Mouse (Mus musculus): Measurements from ENCODE around the gene Hipk1.

The Hipk1 gene

DNA sequence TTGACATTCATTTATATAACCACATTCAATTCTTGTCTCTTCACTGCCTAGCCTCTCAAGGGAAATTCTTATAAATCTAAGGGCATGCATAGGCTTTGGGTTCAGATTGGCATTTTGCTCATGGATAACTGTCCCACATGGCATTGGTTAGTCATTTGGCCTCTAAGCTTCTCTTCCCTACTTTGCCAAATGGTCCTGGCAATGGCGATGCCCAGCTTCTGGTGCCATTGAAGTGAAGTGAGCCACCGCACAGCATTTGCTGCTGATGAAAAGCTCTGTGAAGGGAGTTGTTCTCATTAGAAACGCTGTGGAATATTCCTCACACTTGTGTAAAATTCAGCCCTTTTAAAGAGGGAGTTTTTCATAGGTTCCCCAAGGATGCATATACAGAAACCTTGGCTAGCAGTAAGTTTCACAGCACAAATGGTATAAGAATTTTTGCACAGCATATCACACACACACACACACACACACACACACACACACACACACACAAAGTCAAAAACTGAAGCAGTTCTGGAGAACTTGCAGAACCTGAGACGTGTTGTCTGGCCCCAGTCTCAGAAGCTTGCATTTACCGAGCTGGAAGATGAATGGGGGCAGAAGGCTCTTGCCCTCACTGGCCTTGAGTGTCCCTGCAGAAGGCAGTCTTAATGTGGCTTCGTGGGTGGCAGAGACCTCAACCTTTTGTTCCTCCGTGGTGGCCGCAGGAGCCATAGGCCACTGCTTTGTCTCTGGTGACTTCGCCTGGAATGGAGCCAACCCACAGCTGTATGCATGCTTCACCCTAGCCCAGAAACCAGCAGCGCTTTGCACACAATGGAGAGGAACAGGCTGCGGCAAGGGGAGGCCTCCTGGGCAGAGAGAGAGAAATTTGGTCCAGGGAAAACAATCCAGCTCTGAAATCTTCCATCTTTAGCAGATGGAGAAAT is 75.3 kb downstream of the Hipk1 start:
- no peak for DNase-seq (ENCODE audit: low spot score in 2 of 2)

DNA sequence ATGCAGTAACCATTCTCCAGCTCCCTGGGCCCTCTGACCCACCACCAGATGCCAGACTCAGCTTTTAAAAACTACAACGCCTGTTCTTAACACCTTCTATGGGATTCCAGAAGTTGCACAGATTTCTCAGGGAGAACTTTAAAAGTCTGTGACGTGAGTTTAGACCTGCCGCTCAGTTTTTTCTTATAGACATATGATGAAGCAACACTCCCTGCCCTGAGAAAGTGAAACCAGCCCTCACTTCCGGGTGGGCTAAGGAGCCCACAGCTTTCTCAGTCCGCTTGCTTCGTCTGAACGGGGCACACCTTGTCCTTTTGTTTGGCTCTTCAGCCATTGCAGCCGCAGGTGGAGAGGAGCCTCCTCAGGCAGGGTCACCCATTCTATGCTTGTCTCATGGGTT is 76.4 kb downstream of the Hipk1 start:
- no peak for DNase-seq (ENCODE audit: low spot score in 2 of 2)

DNA sequence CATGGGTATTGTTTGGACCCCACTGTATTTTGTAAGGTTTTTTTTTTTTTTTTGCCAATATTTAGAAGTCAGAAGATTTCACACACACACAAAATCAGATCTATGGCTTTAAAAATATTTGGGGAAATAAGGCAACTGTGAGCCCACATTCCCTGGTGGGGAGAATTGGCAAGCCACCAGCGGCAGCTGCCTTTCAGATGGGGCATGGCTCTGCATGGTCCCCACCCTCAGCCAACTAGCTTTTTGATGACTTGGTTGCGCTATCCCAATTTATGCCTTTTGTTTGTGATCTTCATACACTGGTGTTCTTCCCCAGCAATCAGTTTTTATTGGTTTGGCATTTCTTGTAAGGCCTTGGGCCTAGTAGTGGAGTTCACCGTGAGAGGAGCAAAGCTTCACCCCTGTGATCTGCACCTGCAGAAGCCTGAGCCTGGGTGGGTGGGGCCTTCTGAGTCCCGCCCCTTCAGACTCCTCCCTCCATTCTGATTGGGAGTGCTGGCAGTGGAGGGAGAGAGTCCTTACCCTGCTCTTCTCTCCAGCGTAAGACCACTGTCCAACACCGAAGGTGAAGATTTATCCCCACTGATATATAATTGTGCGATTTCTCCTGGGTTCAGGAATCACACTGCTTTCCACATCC is 77.0 kb downstream of the Hipk1 start:
- no peak for DNase-seq (ENCODE audit: low spot score in 2 of 2)

DNA sequence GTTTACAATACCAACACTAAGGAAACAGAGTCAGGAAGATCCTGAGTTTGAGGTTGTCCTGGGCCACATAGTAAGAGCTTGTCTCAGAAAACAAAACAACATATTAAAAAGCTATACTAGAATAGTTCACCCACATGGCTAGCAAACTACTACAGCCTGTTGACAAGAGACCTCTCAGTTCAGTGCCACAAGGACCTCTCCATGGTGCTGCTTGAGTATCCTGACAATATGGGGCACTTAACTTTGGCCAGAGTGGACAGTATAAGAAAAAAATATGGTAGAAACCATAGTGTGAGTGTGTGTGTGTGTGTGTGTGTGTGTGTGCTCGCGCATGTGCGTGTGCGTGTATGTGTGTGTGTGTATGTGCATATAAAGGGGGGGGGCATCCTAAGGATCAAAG is 79.2 kb downstream of the Hipk1 start:
- DNase-seq (ENCODE audit: low spot score in 2 of 2): no peak

DNA sequence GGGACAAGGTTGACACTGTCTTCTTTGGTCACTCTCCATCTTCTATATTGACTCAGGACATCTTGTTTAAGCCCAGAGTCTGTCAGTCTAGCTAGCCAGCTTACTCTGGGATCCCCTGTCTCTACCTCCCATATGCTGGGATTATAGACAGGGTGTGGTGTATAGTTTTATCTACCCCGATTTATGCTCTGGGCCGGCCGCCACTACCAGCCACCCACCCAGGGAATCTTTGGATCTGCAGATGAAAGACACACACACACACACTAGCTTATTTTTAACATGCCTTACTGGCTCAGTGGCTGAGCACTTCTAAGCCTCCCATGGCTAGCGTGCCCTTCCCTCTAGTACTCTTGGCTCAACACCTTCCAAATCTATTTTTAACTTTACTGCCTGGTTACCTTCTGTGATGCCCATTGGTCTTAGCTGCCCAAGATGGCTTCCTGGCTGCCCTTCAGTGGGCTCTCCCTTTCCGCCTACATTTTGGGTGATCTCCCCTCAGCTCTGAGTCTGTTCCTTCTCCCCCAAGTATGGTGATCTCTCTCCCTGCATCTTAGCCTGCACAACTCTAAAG is 81.8 kb downstream of the Hipk1 start:
- no peak for DNase-seq (ENCODE audit: low spot score in 2 of 2)

DNA sequence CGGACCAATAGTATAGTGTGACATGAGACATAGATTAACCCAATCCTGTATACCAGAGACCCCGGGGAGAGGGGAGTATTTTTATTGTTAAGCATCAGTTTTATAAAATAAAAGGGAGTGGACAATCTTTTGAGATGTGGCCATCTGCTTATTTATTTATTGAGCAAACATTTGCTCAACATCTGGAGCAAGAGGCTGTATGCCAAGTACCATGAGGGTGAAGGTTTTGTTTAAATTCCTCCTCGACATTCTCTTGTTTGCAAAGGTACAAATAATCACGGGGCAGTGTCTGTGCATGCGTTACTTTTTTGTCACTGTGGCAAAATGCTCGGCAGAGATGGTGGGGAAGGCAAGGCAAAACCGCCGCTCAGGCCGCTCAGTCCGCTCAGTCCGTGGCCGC is 85.9 kb downstream of the Hipk1 start:
- DNase-seq (ENCODE audit: low spot score in 2 of 2): no peak

DNA sequence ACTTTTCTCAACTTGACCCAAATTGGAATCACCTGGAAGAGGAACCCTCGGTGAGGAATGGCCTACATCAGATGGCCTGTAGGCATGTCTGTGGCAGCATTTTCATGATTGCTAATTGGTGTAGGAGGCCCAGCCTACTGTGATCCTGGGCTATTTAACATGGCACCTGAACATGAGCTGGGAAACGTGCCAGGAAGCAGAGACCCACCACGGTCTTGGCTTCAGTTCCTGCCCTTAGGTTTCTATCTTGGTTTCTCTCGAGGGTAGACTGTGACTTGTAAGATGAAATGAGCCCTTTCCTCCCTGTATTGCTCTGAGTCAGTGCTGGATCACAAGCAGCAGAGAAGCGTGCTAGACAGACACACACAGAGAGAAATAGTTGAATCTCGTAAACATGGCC is 86.7 kb downstream of the Hipk1 start:
- no peak for DNase-seq (ENCODE audit: low spot score in 2 of 2)

DNA sequence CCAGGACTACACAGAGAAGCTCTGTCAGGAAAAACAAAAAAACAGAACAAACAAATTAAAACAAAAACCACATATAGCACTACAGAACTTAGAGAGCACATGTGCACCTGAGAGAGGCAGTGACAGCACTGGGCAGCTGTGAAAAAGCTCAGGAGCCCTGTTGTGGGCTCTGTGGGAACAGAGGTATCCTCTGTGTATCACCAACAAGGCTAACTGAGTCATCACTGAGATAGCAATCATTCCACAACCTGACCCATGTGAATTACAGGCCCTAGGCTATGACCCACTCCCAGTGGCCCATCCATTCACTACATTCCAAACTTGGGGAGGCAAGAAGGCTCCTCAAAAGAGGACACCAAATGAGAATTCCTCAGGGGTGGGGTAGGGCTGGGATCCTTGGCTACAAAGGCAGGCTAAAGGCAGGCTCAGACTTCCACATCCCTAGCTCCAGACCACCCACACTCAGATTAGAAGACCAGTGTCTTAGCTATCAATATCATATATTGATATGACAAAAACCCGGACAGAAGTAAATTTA is 94.9 kb downstream of the Hipk1 start:
- DNase-seq (ENCODE audit: low spot score in 2 of 2): no peak

DNA sequence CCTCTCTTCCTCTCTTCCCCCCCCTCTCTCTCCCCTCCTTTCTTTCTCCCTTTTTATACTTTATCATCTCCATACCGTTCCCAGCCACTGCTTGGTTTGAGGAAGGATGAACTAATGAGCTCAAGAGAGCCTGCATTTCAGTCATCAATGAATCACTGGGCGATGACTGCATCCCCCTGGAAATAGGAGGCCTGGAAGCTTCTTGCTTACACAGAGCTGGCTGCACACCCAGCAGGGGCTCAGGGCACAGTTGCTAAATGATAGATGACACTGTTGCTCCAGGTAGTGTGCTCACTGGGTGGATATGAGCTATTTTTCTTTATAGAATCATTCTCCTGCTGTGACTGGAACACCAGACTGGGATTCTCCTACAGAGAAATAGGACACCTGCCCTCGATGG is 95.8 kb downstream of the Hipk1 start:
- DNase-seq (ENCODE audit: low spot score in 2 of 2): no peak

DNA sequence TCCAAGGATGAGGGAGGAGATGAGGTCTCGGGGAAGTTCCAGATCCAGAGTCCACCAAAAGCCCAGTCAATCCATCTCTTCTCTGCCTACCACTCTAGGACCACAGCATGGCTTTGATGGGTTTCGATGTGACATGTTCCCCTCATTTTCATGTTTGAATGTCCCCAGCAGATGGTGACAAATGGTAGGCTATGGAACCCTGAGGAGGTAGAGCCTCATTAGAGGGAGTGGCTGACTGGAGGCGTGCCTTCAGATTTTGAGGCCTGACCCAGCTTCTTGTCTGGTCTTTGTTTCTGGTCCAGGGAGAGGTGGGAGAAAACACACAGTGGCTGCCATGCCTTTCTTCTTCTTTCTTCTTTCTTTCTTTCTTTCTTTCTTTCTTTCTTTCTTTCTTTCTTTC is 100.9 kb downstream of the Hipk1 start:
- DNase-seq (ENCODE audit: low spot score in 2 of 2): no peak

Data from frontal cortex, postnatal 25 days (tissue).